Mouse (Mus musculus) heart, adult 18-20 months (tissue): ENCODE results near the gene Ints1. TPM values are rescaled to one million over a fixed set of nuclear protein-coding genes. Genes with fewer than 3 reads are reported as not detected.
"Not testable (repeated sequence)": the region's sequence is repeated elsewhere in the genome, so short reads cannot be mapped to it uniquely, and the experiment has no call there.

Source experiments
- DNase-seq, 2 experiments: peaks; one replicate each; pipeline ENCODE4 v3.0.0; 2021 to 2022; ENCODE audit warnings: mixed read lengths in 1 of 2
- total RNA-seq, 2 experiments: library from RNA; stranded (reverse); gene quantifications; 2 replicates each; pipeline ENCODE4 v1.2.3; 2021

Gene Ints1
- total RNA-seq, 2 experiments from 2014 or later: 37.7 to 39.5 TPM

DNA sequence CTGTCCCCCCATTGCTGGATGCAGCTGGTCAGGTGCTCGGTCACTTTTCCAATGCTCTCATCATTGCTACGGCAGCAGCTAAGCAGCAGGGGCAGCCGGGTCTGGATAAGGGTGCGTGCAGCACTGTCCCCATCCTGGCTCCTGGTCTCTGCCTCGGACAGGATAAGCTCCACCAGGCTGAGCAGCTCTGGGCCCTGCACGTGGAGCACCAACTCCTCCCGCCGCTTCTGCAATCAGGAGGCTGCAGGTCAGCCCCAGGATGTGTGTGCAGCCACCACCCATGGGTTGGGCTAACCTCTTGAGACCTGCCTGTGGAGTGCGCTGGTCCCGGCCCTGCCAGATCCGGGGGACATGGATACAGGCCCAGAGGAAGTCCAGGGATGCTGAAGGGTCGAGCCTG, 19.3 kb downstream of the Ints1 start:
- no peak for DNase-seq

GRCm38 (mm10) chr5:139754753-139755152, 20.7 kb downstream of the Ints1 start:
- DNase-seq: peak in 1 of 2 experiments; percentile 58

DNA sequence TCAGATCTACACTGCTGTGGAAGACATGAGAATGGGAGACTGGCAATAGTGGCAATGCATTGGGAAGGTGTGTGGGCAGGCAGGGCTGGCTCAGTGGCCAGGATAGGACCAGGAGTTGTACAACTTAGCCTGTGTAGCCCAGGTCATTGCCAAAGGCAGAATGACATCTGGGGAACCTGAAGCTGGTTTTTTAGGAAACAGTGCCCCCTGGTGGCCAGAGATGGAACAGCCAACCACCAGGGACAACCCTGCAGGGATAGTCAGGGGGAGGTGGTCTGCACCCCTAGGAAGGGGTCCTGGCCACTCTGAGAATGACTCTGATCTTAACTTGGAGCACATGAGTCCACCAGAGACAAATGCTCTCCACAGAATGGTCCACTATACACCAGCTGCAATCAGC, 24.9 kb downstream of the Ints1 start:
- peak; percentile 53 to 87 for DNase-seq

DNA sequence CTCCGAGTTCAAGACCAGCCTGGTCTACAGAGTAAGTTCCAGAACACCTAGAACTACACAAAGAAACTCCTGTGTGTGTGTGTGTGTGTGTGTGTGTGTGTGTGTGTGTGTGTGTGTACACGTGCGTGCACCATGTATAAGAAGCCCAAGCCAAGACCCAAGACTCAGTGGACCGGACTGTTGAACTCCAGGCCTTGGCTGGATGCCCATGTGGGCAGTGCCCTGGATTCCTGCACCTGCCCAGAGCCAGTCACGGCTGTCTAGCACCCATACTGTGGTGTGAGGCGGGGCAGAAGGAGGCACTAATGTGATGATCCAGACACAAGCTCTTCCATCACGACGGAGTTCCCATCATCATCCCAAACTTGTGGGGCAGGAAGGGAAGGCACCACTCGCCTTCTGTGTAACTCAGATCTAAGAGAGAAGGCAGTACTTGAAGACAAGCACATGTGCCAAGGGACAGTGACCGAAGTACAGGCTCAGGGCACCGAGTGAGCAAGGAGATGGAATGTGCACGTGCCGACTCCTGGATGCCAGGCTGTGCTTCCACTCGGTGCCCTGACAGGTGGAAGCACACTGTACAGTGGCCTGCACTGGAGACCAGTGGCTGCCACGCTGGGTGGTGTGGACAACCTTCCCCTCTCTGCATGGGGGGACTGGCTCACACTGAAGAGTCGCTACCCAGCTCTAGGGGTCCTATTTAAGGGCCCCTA, 25.9 kb downstream of the Ints1 start:
- DNase-seq: no peak

- DNase-seq: peak; percentile 59 to 74
Measured at GRCm38 (mm10) chr5:139745771-139746170, 29.7 kb downstream of the Ints1 start.

GRCm38 (mm10) chr5:139742640-139743039, 32.8 kb downstream of the Ints1 start:
- DNase-seq: not testable (repeated sequence)

DNA sequence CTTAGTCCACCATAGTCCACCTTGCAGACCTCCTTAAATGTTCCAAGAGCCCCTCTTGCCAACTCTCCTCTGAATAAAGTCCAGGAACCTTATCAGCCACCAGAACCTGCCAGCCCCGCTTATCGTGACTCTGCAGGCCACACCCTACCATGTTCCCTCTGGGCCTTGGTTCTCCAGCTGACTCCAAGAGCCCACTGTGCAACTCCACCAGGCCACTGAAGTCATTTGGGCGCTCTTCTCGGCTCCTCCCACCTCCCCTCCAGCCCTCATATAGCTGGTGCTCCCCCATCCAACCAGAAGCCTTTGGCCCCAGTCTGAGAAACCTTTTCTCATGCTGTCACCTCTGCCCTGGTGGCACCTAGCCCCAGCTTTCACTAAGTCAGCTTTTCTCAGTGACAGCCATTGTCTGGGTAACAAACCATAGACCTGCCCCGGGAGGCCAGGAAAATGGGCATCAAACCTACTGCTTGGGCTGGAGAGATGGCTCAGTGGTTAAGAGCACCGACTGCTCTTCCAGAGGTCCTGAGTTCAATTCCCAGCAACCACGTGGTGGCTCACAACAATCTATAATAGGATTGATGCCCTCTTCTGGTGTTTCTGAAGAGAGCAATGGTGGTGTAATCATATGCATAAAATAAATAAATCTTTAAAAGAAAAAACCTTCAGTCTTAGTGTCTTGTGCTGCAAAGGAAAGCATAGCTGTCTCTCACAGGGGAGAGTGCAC, 36.7 kb downstream of the Ints1 start:
- no peak for DNase-seq

DNA sequence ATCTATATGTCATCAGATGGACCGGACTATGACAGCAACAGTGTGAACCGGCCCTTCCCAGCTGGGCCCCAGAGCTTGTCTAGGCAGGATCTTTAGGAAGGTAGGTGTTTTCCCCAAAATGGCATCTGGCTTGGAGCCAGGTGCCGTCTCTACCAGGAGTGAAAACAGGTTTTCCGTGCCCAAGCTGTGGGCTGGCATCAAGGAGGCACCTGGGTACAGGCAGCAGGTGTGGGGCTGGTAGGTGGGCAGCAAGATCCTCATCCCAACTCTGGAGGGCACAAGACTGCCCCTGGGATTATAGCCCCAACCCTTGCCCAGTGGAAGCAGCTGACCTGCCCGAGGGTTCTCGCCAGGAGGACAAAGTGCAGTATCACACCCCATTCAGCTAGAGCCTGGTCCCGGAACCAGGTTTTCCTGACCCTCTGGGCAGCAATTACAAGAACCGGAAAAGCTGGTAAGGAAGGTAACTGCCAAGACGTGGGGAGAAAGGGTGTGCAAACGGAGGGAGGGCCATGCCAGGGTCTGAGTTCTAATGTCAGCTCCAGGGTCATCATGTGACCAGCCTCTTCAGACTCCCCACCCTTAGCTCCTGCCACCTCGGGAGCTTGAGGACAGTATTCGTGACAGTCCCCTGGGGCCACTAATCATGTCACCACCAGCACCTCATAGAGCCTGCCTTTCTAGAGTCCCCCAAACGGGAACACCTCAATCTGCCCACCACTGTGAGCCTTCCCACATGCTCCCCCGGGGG, 37.5 kb downstream of the Ints1 start:
- no peak for DNase-seq

DNA sequence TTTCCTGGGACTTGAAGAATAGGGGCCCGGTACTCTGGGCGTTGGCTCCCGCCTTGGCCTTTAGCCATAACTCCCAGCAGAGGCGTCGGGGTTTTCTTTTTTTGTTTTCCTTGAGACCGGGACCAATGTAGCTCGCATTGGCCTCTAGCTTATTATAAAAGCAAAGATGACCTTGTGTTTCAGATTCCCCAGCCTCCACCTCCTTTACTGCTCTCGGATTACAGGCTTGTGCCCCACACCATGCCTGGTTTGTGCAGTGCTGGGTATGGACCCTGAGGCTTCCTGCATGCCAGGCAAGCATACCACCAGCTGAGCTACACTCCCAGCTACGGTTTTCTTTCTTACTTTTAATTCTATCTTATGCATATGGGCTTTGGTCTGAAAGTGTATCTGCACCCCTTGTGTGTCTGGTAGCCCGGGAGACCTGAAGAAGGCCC, 39.0 kb downstream of the Ints1 start:
- DNase-seq: no peak

DNA sequence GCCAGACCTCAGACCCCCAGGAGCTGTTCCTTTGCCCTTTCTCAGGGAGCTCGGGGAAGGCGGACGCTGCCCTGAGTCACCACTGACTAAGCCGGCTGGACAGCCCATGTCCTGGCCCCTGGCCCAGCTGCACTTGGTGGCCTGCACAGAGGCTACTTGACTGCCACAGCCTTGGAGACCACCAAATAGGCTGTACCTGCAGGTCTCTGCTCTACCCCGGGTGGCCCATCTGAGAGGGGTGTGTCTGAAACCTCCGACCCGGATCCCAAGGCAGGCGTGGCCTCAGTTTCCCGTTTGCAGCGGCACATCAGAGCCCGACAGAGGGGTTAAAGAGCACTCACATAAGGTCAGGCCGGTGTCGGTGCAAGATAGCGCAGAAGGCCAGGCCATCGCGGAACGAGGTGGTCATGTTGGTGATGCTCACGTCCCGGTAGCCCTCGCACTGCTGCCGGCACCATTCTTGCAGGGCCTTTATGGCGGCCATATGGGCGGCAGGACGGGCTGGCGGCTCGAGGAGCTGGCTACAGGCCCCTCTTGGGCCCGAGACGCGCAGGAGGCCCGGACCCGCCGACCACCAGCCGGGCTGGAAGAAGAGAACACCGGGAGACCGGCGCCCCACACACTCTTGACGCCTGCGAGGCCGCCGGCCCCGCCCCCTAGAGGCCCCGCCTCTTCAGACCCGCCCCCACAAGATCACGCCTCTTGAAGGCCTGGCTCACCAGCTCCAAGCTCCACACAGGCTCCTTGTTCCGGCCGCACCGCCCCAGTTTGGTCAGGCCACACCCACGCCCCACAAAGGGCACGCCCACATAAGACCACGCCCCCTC, 39.6 kb downstream of the Ints1 start, which contains the start of gene Micall2:
Gene Micall2 (minus strand): TSS at position 660 of the 827 bp plus-strand sequence.
- peak; percentile 97 to 98 for DNase-seq

- no peak for DNase-seq
Measured at GRCm38 (mm10) chr5:139734746-139735145, 40.7 kb downstream of the Ints1 start.

GRCm38 (mm10) chr5:139734016-139734415, 41.5 kb downstream of the Ints1 start:
- no peak for DNase-seq

GRCm38 (mm10) chr5:139732634-139733107, 42.8 kb downstream of the Ints1 start:
- DNase-seq: peak in 1 of 2 experiments; percentile 74

DNA sequence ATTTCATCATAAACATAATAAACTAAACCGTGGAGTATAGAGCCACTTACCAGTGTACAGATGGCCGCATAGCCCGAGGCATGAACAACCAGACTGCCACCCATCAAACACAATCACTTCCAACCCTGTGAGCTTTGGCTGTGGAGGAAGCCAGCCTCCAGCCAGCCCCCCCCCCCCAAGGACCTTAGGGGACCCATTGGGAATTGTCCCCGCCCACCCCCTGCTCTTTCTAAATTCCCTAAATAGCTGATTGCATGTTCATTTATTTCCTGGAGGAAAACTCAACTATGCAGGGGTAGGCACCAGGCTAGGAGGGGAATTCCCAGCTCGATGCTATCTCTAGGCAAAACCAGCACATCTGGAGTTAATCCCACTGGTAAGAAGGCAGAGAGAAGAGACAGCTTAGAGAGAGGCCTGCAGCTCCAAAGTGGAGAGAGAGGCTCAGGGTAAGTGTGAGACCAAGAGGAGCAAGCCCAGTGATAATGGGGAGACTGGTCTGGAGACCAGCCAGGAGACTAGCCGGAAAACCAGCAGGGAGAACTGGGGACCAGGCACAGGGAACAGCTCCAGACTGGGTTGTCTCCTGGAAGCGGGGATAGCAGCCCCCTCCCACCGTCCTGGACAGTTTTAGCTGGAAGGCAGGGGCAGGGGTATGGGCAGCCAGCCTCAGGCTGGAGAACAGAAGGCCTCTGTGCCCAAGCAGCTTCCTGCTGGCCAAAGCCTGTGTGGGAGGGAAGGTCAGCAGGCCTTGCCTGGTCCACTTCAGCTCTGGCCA, 44.6 kb downstream of the Ints1 start:
- peak in 1 of 2 experiments; percentile 25 for DNase-seq

- no peak for DNase-seq
Measured at GRCm38 (mm10) chr5:139727261-139727660, 48.2 kb downstream of the Ints1 start.

- no peak for DNase-seq
Measured at GRCm38 (mm10) chr5:139726186-139726585, 49.3 kb downstream of the Ints1 start.

- peak; percentile 63 to 65 for DNase-seq
Measured at GRCm38 (mm10) chr5:139724336-139725116, 50.9 kb downstream of the Ints1 start.

DNA sequence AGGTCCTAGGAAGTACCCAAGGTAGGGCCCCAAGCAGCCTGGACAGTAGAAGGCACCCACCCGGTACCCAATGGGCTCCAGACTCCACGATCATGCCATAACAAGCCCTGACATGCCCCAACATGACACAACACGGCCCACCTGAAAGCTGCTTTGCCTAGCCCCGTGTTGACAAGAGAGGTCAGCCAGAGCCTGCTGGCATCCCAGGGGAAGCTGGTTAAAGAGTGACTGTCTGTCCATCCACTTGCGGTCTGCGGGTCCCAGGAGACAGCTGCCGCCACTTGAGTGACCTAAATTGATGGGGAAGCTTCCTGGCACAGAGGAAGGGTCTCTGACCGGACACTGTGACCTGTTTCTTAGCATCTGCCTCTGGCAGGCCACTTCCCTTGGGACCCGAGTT, 52.4 kb downstream of the Ints1 start:
- DNase-seq: peak in 1 of 2 experiments; percentile 23

DNA sequence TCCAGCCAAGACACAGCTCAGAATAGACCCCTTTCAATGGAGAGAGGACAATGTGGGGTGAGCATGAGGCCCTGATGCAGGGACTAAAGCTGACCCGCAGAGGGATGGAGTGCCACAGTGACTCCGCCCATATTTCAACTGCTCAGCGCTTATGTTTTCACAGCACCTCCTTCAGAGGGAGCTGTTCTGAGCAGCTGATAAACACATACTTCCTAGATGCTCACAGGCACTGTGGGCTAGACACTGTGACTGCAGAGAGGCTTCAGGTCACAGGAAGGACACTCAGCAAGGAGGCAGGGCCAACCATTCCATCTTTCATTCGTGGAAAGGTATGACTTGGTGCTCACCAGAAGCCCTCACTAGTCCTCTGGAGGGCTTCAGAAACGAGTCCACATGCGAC, 52.8 kb downstream of the Ints1 start:
- no peak for DNase-seq

DNA sequence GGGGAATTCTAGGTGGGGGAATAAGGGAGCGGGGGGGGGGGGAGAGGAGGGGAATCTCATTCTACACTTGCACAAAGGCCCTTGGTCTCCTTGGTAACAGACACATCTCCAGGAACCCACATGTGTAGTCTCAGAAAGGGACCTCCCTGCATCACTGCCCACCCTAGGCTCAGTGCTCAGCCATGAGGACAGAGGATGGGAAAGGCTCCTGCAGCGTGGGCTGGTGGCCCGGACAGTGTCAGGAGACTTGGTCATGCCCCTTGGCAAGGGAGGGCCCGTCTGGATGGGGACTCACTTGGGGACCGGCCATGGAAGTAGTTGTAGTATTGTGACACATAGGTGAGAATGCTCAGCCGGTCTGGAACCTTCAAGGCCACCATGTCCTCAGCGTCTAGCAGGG, 56.5 kb downstream of the Ints1 start:
- no peak for DNase-seq
